Mouse (Mus musculus): ENCODE results near the gene Lrfn3.

- no peak for TF ChIP-seq CTCF (IDR thresholded peaks at IDR 0.05; ENCODE audit: control insufficient read depth, insufficient read depth, insufficient read length)
- TF ChIP-seq FOSL1 (IDR thresholded peaks at IDR 0.05; ENCODE audit: insufficient read depth, low read length, poor library complexity, severe bottlenecking) = no peak
- no peak for TF ChIP-seq CEBPB (IDR thresholded peaks at IDR 0.05; ENCODE audit: low read depth)
- no peak for TF ChIP-seq MAX (IDR thresholded peaks at IDR 0.05)
- no peak for TF ChIP-seq USF1 (IDR thresholded peaks at IDR 0.05; ENCODE audit: low read depth)
Observed at GRCm38 (mm10) chr7:30323795-30324194, 38.8 kb downstream of the Lrfn3 start, which contains the start of gene Sdhaf1.
